Mouse (Mus musculus) liver, embryonic 15.5 days (tissue): Measurements from ENCODE around the gene Tex14. TPM values are rescaled to one million over a fixed set of nuclear protein-coding genes. Genes with fewer than 3 reads are reported as not detected.
"Not testable (repeated sequence)": the region's sequence is repeated elsewhere in the genome, so short reads cannot be mapped to it uniquely, and the experiment has no call there.

Source experiments
- ATAC-seq: fragments of 200-750 bp; cut with Nextera tagmentation; 2 replicates; pipeline ENCODE4 v1.8.0; 2017; ENCODE audit warnings: moderate number of reproducible peaks, mild to moderate bottlenecking, moderate library complexity; ENCODE audit not compliant: insufficient read depth
- H3K27ac ChIP-seq: fragments of 300-500 bp; sonication (generic); replicated peaks from 2 replicates; pipeline ENCODE4 v1.5.1; 2015; ENCODE audit warnings: mild to moderate bottlenecking, inconsistent platforms
- H3K27me3 ChIP-seq: fragments of 300-500 bp; sonication (generic); 2 replicates; pipeline ENCODE4 v1.6.1; 2015; ENCODE audit warnings: mild to moderate bottlenecking, inconsistent platforms
- H3K36me3 ChIP-seq: fragments of 300-500 bp; sonication (generic); replicated peaks from 2 replicates; pipeline ENCODE4 v1.6.1; 2015; ENCODE audit warnings: moderate library complexity, mild to moderate bottlenecking, inconsistent platforms
- H3K4me1 ChIP-seq: fragments of 300-500 bp; sonication (generic); replicated peaks from 2 replicates; pipeline ENCODE4 v1.6.1; 2015; ENCODE audit warnings: inconsistent platforms
- H3K4me2 ChIP-seq: fragments of 300-500 bp; sonication (generic); 2 replicates; pipeline ENCODE4 v1.6.1; 2015; ENCODE audit warnings: moderate library complexity, mild to moderate bottlenecking, inconsistent platforms
- H3K4me3 ChIP-seq: fragments of 300-500 bp; sonication (generic); replicated peaks from 2 replicates; pipeline ENCODE4 v1.5.1; 2015; ENCODE audit warnings: mild to moderate bottlenecking, inconsistent platforms
- H3K9ac ChIP-seq: fragments of 300-500 bp; sonication (generic); 2 replicates; pipeline ENCODE4 v1.6.1; 2015; ENCODE audit warnings: moderate library complexity, mild to moderate bottlenecking, inconsistent platforms
- H3K9me3 ChIP-seq: fragments of 300-500 bp; sonication (generic); replicated peaks from 2 replicates; pipeline ENCODE4 v1.6.1; 2016; ENCODE audit warnings: inconsistent platforms
- WGBS: fragments of 180-500 bp; shearing (Covaris S2); methylation state at CpG from one replicate; pipeline ENCODE4 v1.1.7; 2015; ENCODE audit warnings: mixed read lengths; ENCODE audit not compliant: insufficient replicate concordance; 5-methylcytosine and 5-hydroxymethylcytosine counted together
- polyA plus RNA-seq: library from polyadenylated mRNA; unstranded; fragments of >200 nt; fragmentation: Nextera tagmentation; extraction: Ambion mirVana; gene quantifications from 2 replicates; pipeline ENCODE4 v1.2.1, GENCODE M21; 2015

Gene Tex14
- polyA plus RNA-seq, 1 experiment from 2014 or later: 0.05 TPM

DNA sequence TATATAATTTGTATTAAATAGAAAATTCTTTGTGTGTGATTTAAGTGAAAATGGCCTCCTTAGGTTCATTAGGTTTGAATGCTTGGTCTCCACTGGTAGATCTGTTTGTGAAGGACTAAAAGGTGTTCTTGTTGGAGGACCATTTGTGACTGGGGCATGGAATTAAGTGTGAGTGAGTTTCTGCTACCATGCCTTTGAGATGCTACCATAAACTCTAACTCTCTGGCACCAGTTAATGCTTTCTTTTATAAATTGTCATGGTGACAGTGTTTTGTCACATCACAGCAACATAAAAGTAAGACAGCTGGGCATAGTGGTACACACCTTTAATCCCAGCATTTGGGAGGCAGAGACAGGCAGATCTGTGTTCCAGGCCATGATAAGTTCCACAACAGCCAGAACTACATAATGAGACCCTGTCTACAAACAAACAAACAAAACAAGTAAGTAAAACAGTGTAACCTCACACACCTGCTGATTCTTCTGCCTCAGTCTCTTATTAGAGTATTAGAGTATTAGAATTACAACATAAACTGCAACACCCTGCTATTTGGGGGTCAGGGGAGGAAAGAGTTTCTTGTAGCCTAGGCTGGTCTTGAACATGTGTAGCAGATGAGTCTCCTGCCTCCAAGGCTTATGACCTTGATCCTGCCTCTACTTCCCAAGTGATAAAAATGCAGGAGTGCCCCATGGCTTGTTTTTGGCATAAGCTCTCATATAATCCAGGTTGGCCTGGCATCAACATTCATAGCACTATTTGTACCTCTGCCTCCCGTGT, 22.6 kb downstream of the Tex14 start:
- Histone ChIP-seq H3K4me2 (no peak overlapping the region), H3K27ac (peak overlapping the region; percentile 81), H3K4me1 (peaks cover 44% of the 10 kb centered on the region), H3K9ac (peak overlapping the region; percentile 27; the same call in 1 of the 2 replicates), H3K4me3 (no peak overlapping the region), H3K27me3 (no peaks in the 10 kb centered on the region), H3K36me3 (no peaks in the 10 kb centered on the region), H3K9me3 (no peaks in the 10 kb centered on the region)
- WGBS: 40% methylated on average over 1 of the region's 1 CpGs
- ATAC-seq: no peak

DNA sequence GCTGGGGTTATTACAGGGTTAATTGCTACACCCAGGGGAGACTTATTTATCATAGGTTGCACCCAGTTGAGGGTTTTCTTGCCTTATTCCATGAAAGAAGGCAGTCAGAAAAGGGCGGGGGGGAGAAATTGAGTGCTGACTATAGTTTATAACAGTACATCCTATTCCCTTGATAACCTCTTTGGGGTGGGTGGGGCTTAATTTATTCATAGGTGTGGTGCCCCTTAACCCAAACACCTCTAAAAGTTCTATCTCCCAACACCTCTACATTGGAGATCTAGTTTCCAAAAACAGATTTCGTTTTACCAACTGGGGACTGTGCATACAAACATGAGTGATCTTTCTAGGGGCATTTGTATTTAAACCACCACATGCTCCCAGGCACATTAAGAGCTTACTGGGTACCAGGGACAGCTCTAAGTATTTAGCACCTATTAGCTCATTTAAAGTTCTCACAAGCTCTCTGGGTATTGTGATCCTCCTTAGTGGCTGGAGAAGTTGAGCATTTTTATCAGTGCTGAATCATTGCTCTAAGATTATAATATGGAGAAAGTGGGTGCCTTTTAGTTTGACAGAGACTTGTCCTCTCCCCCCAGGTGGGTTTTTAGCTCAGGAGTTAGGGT, 23.3 kb downstream of the Tex14 start:
- H3K4me1 ChIP-seq: peaks cover 48% of the 10 kb centered on the region
- WGBS: 51% methylated on average over 2 of the region's 2 CpGs
- no peaks in the 10 kb centered on the region for H3K36me3 ChIP-seq
- no peaks in the 10 kb centered on the region for H3K9me3 ChIP-seq
- H3K27me3 ChIP-seq: no peaks in the 10 kb centered on the region
- ATAC-seq: no peak
- H3K9ac ChIP-seq: peak overlapping the region; percentile 27; the same call in 1 of the 2 replicates
- H3K4me3 ChIP-seq: no peak overlapping the region
- H3K27ac ChIP-seq: peak overlapping the region; percentile 81
- H3K4me2 ChIP-seq: no peak overlapping the region

DNA sequence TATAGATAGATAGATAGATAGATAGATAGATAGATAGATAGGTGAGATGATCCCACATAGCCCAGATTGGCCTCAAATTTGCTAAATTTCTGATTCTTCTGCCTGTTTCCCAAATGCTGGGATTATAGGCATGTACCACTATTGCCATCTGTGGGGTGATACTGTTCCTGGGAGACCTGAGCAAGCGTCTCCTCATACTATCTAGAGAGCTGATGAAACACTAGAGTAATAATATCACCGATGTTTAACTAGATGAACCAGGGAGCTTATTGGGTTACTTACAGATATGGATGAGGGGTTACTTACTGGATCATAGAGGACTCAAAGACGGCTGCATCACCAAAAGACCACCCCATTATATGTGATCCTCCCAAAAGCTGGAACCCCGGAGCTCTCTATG, 24.5 kb downstream of the Tex14 start:
- 72% methylated on average over 4 of the region's 4 CpGs for WGBS
- Histone ChIP-seq H3K27me3 (no peaks in the 10 kb centered on the region), H3K4me1 (peaks cover 48% of the 10 kb centered on the region), H3K36me3 (no peaks in the 10 kb centered on the region), H3K4me2 (no peak overlapping the region), H3K4me3 (no peak overlapping the region), H3K27ac (no peak overlapping the region), H3K9me3 (no peaks in the 10 kb centered on the region), H3K9ac (no peak overlapping the region)
- no peak for ATAC-seq

DNA sequence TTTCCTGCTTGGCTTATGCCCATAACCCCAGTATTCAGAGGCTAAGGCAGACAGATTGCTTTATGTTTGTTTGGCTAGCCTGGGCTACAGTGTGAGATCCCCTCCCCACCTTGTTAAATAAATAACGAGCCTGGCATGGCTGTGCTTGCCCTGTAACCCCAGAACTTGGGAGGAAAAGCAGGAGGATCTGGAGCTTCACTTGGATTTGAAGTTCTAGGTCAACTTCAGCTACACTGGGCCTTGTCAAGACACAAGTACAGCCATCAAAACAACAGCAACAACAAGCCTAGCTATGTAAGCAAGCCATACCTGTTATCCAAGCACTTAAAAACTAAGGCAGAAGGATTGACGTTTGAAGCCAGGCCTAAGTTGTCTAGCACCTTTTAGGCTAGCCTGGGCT, 25.5 kb downstream of the Tex14 start:
- no peak for ATAC-seq
- peaks cover 39% of the 10 kb centered on the region for H3K4me1 ChIP-seq
- no peak overlapping the region for H3K27ac ChIP-seq
- no peaks in the 10 kb centered on the region for H3K36me3 ChIP-seq
- no peaks in the 10 kb centered on the region for H3K27me3 ChIP-seq
- H3K9me3 ChIP-seq: no peaks in the 10 kb centered on the region
- no peak overlapping the region for H3K4me3 ChIP-seq
- H3K9ac ChIP-seq: no peak overlapping the region
- 56% methylated on average over 2 of the region's 2 CpGs for WGBS
- H3K4me2 ChIP-seq: no peak overlapping the region

DNA sequence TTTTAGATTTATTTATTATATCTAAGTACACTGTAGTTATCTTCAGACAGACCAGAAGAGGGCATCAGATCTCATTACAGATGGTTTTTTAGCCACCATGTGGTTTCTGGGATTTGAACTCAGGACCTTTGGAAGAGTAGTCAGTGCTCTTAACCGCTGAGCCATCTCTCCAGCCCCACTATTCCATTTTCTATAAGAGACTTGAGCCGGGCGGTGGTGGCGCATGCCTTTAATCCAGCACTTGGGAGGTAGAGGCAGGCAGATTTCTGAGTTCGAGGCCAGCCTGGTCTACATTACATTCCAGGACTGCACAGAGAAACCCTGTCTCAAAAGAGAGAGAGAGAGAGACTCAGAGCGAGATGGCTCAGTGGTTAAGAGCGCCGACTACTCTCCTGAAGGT, 26.9 kb downstream of the Tex14 start:
- H3K36me3 ChIP-seq, H3K27me3 ChIP-seq, H3K9ac ChIP-seq, ATAC-seq, H3K4me3 ChIP-seq, H3K4me2 ChIP-seq, H3K27ac ChIP-seq, H3K9me3 ChIP-seq: not testable (repeated sequence)
- WGBS: 81% methylated on average over 8 of the region's 8 CpGs
- peaks cover 43% of the 10 kb centered on the region for H3K4me1 ChIP-seq

DNA sequence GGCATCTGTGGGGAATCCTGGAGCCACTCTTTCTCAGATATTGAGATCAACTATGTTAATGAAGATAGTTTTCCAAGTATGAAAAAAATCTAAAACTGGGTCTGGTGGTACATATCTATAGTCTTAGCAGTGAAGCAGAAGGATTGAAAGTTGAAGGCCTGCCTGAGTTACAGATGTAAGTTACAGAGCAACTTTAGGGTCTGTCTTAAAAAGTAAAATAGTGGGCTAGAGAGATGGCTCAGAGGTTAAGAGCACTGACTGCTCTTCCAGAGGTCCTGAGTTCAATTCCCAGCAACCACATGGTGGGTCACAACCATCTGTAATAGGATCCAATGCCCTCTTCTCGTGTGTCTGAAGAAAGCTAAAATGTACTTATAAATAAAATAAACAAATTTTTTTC, 27.6 kb downstream of the Tex14 start:
- no peak overlapping the region for H3K4me3 ChIP-seq
- no peak overlapping the region for H3K4me2 ChIP-seq
- no peaks in the 10 kb centered on the region for H3K9me3 ChIP-seq
- no peak overlapping the region for H3K27ac ChIP-seq
- no peak for ATAC-seq
- no peaks in the 10 kb centered on the region for H3K36me3 ChIP-seq
- no peaks in the 10 kb centered on the region for H3K27me3 ChIP-seq
- peaks cover 39% of the 10 kb centered on the region for H3K4me1 ChIP-seq
- WGBS: 59% methylated on average over 1 of the region's 1 CpGs
- no peak overlapping the region for H3K9ac ChIP-seq

DNA sequence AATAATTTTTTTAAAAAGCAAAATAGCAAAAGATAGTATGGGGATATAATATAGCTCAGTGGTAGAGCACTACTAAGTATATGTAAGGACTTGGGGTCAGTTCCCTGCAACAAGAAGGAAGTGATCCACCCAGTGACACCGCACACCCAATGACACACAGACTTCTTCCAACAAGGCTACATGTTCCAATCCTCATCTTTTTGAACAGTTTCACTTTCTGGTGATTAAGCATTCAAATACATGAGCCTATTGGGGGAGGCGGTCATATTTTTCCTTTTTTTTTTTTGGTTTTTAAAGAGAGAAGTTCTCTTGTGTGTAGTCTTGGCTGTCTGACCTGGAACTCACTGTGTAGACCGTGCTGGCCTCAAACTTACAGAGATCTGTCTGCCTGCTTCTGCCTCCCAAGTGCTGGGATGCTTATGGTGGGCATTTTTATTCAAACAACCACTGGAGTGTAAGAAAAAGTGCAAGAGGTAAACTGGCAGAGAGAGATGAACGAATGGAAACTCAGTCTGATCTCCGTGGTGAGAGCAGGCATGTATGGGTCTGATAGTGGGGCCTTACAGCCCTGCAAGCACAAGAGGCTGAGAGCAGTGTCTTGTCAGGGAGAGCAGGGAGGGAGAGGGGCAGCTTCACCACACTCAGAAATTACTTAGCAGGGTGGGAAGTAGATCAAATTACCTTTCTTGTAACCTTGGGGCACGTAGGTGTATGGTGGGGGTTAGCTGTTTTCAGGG, 28.2 kb downstream of the Tex14 start:
- peaks cover 33% of the 10 kb centered on the region for H3K4me1 ChIP-seq
- H3K36me3 ChIP-seq: no peaks in the 10 kb centered on the region
- ATAC-seq: peak; percentile 56; the same call in 1 of the 2 replicates
- H3K27me3 ChIP-seq: no peaks in the 10 kb centered on the region
- no peak overlapping the region; the same call in 1 of the 2 replicates for H3K27ac ChIP-seq
- no peak overlapping the region for H3K9ac ChIP-seq
- no peak overlapping the region for H3K4me3 ChIP-seq
- WGBS: 38% methylated on average over 6 of the region's 6 CpGs
- H3K9me3 ChIP-seq: no peaks in the 10 kb centered on the region
- no peak overlapping the region for H3K4me2 ChIP-seq

DNA sequence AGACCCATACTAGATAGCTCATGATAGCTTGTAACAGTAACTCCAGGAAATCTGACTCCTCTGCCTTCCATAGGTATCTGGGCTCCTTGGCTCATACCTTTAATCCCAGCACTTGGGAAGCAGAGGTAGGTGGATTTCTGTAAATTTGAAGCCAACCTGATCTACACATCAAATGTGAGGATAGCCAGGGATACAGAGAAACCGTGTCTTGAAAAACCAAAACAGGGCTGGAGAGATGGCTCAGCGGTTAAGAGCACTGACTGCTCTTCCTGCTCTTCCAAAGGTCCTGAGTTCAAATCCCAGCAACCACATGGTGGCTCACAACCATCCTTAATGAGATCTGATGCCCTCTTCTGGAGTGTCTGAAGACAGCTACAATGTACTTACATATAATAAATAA, 30.2 kb downstream of the Tex14 start:
- 82% methylated on average over 2 of the region's 2 CpGs for WGBS
- H3K27ac ChIP-seq, H3K4me3 ChIP-seq, H3K27me3 ChIP-seq, H3K9ac ChIP-seq, H3K4me2 ChIP-seq, H3K36me3 ChIP-seq, H3K9me3 ChIP-seq, ATAC-seq: not testable (repeated sequence)
- H3K4me1 ChIP-seq: peaks cover 26% of the 10 kb centered on the region

DNA sequence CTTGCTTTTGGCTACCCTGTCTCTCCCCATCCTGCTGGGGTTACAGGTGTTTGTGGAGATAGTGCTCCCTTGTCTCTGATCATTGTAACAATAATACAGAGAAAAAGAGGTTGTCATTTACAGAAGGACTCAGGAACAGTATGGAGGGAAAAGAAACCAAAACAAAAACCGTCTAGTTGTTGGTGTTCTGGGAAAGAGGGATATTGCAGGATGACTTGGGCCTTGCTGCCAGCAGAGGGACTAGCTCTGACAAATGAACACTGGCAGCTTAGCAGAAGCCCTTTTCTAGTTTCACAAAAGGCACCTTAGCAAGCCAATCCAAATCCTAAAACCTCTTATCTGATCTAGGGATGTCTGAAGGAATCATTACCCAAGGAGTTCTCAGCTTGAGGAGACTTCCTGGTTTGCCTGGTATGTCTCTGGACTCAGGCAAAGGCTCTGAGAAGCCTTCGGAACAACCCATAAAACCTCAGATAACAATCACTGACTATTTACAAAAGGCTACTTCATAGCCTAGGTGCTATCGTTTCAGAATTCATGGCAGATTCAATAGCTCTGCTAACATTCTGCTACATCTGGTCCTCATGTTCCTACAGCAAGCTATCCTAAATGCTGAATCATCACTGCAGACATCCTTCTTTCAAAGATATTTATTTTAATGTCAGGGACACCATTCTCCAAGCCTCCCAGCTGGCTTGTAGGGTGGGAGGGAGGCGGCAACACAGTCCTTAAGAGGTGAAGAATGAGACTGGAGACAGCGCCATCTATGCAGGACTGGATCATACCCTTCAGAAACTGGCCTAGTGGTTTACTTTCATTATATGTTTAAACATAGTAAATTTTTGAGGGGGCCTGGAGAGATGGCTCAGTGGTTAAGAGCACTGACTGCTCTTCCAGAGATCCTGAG, 31.7 kb downstream of the Tex14 start:
- H3K9me3 ChIP-seq: no peaks in the 10 kb centered on the region
- H3K9ac ChIP-seq: peak overlapping the region; percentile 5; the same call in 1 of the 2 replicates
- WGBS: 45% methylated on average over 5 of the region's 5 CpGs
- H3K27me3 ChIP-seq: no peaks in the 10 kb centered on the region
- no peak overlapping the region for H3K4me3 ChIP-seq
- H3K27ac ChIP-seq: no peak overlapping the region
- H3K4me2 ChIP-seq: no peak overlapping the region
- no peaks in the 10 kb centered on the region for H3K36me3 ChIP-seq
- ATAC-seq: no peak
- H3K4me1 ChIP-seq: peaks cover 26% of the 10 kb centered on the region

DNA sequence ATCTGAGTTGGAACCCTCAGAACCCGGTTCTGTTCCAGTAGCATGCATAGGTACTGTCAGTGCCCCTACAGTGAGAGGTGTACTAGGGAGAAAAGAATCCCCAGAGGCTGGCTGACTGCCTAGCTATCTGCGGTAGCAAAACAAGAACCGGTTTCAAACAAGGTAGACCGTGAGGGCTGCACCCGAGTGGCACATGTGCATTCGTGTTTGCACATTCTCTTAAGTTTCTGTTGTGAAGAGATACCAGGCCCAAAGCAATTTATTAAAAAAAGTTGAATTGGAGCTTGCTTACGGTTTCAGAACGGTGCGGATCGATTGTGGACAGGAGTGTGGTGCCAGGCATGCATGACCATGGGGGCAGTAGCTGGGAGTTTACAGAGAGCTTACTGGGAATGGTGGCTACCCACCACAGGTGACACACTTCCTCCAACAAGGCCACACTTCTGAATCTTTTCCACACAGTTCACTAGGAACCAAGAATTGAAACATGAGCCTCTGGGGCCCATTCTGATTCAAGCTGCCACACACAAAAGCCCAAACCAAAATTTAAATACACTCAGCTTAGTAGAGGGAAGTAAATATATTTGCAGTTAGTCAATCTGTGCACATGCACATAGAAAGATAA, 35.0 kb downstream of the Tex14 start:
- Histone ChIP-seq H3K9ac (no peak overlapping the region), H3K4me1 (peaks cover 33% of the 10 kb centered on the region), H3K4me3 (no peak overlapping the region), H3K36me3 (no peaks in the 10 kb centered on the region), H3K27ac (no peak overlapping the region), H3K27me3 (no peaks in the 10 kb centered on the region), H3K9me3 (no peaks in the 10 kb centered on the region), H3K4me2 (no peak overlapping the region)
- ATAC-seq: no peak
- 78% methylated on average over 10 of the region's 10 CpGs for WGBS
